Mouse (Mus musculus): Measurements from ENCODE around the gene Bcl11b. TPM values are rescaled to one million over a fixed set of nuclear protein-coding genes. Genes with fewer than 3 reads are reported as not detected.

The Bcl11b gene
- polyA plus RNA-seq, 1 experiment from 2014 or later: 19.5 TPM

DNA sequence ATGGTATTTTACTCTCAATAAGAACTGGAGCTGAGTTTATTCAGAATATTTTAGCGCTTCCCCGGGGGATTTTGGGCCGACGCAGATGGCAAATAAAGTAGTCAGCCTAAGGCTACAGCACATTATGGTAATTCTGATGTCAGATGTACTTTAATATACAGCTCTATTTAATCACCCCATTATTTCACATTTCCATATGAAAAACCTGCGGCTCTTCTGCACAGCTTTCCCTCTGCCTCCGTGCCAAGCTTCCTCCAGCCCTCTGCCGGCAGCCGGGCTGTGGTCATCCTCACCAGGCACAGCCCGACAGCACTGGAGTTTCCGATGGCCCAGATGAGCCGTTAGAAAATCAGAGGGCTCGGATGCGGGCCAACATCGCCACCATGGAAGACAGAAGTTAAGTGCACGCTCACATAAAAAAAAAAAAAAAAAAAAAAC lies 74.9 kb downstream of the Bcl11b start:
- no peaks in the 10 kb centered on the region for H3K36me3 ChIP-seq
- H3K4me1 ChIP-seq: peaks cover 90% of the 10 kb centered on the region
- no peaks in the 10 kb centered on the region for H3K9me3 ChIP-seq
- H3K27ac ChIP-seq (replicated peaks): peak overlapping the region; percentile 78
- no peak overlapping the region for H3K9ac ChIP-seq (replicated peaks)
- no peaks in the 10 kb centered on the region for H3K27me3 ChIP-seq
- ATAC-seq (ENCODE audit: low FRiP score, low read depth): peak; percentile 70
- 49% methylated on average over 15 of the region's 15 CpGs for WGBS
- H3K4me2 ChIP-seq (replicated peaks): peak overlapping the region; percentile 38
- no peak overlapping the region for H3K4me3 ChIP-seq

- ATAC-seq (ENCODE audit: low FRiP score, low read depth): peak; percentile 73
- Histone ChIP-seq H3K9me3 (no peaks in the 10 kb centered on the region), H3K4me3 (no peak overlapping the region), H3K4me1 (peaks cover 85% of the 10 kb centered on the region), H3K27ac (replicated peaks) (peak overlapping the region; percentile 78), H3K27me3 (no peaks in the 10 kb centered on the region), H3K4me2 (replicated peaks) (peak overlapping the region; percentile 38), H3K9ac (replicated peaks) (no peak overlapping the region; the same call in 1 of the 2 replicates), H3K36me3 (no peaks in the 10 kb centered on the region)
- 49% methylated on average over 10 of the region's 10 CpGs for WGBS
Measured at GRCm38 (mm10) chr12:107927961-107928431, 75.4 kb downstream of the Bcl11b start.

DNA sequence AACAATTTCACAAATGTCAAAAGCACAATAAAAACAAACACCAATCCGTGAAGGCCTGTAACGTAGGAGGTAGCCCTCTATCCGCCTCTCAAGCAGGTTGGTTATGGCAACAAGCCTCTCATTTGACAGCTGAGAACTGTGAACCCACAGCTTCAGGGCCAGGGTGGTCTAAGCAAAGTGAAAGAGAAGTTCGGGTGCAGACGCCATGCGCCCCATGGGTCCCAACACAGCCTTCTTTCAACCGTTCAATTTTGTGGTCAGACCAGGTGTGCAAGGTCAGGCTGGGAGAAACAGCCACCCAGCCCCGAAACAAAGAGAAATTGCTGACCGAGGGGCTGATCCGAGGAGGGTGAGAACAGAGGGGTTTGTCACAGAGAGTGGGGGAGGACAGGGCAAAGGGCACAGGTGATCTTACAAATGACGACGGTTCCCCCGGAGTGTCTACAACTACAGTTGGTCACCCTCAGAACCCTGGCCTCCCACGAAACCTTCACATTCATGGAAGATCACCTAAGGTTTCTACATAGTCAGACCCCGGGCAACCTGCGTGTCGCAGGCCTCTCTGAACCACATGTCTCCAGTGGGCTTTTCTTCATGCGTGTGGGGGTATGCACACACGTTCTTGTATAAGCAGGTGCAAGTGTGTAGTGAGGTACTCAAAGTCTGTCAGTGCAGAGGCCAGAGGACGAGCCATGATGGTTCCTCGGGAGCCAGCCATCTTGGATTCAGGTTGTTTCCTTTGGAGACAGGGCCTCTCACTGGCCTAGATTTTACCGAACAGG lies 77.1 kb downstream of the Bcl11b start:
- 93% methylated on average over 22 of the region's 22 CpGs for WGBS

GRCm38 (mm10) chr12:107924696-107925095 lies 78.7 kb downstream of the Bcl11b start:
- Histone ChIP-seq H3K4me2 (replicated peaks) (no peak overlapping the region), H3K4me3 (no peak overlapping the region), H3K4me1 (peaks cover 70% of the 10 kb centered on the region), H3K27ac (replicated peaks) (no peak overlapping the region), H3K9ac (replicated peaks) (no peak overlapping the region), H3K36me3 (no peaks in the 10 kb centered on the region), H3K27me3 (no peaks in the 10 kb centered on the region), H3K9me3 (no peaks in the 10 kb centered on the region)
- ATAC-seq (ENCODE audit: low FRiP score, low read depth): no peak
- 83% methylated on average over 4 of the region's 4 CpGs for WGBS

More for the DNA sequence above, 77.1 kb downstream of the Bcl11b start:
- Histone ChIP-seq H3K27ac (replicated peaks) (no peak overlapping the region), H3K9me3 (no peaks in the 10 kb centered on the region), H3K9ac (replicated peaks) (no peak overlapping the region), H3K36me3 (no peaks in the 10 kb centered on the region), H3K4me2 (replicated peaks) (no peak overlapping the region), H3K4me1 (peaks cover 76% of the 10 kb centered on the region), H3K27me3 (no peaks in the 10 kb centered on the region), H3K4me3 (no peak overlapping the region)
- ATAC-seq (ENCODE audit: low FRiP score, low read depth): no peak

DNA sequence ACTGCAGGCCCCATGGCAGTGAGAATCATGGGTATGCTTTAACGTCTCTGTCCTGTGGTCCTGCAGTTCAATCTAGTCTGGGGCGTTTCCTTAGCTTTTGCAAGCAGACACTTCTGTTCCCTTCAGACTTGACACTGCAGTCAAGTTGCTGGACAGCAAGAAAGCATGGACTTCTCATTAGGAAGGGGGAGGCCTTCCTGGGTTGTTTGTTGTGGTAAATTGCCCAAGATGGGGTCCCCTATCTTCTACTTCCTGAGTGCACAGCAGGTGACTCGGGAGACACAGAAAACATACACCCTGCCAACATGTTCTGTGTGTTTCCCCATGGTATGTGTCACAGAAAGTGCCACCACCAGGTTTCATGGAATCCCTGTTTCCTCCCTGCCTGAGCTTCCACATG lies 79.4 kb downstream of the Bcl11b start:
- H3K9ac ChIP-seq (replicated peaks): no peak overlapping the region
- no peaks in the 10 kb centered on the region for H3K27me3 ChIP-seq
- no peak overlapping the region for H3K4me3 ChIP-seq
- no peaks in the 10 kb centered on the region for H3K9me3 ChIP-seq
- WGBS: 80% methylated on average over 3 of the region's 3 CpGs
- no peak for ATAC-seq (ENCODE audit: low FRiP score, low read depth)
- H3K27ac ChIP-seq (replicated peaks): no peak overlapping the region
- H3K36me3 ChIP-seq: no peaks in the 10 kb centered on the region
- H3K4me2 ChIP-seq (replicated peaks): no peak overlapping the region
- H3K4me1 ChIP-seq: peaks cover 64% of the 10 kb centered on the region

- H3K27me3 ChIP-seq: no peaks in the 10 kb centered on the region
- no peak overlapping the region for H3K9ac ChIP-seq (replicated peaks)
- H3K36me3 ChIP-seq: peaks cover 6% of the 10 kb centered on the region
- no peak for ATAC-seq (ENCODE audit: low FRiP score, low read depth)
- peaks cover 46% of the 10 kb centered on the region for H3K4me1 ChIP-seq
- 89% methylated on average over 7 of the region's 7 CpGs for WGBS
- H3K27ac ChIP-seq (replicated peaks): no peak overlapping the region
- H3K4me2 ChIP-seq (replicated peaks): no peak overlapping the region
- H3K4me3 ChIP-seq: no peak overlapping the region
- peaks cover 1% of the 10 kb centered on the region for H3K9me3 ChIP-seq
Measured at GRCm38 (mm10) chr12:107922180-107922579, 81.2 kb downstream of the Bcl11b start.

- Histone ChIP-seq H3K4me1 (peaks cover 45% of the 10 kb centered on the region), H3K4me2 (replicated peaks) (no peak overlapping the region), H3K27ac (replicated peaks) (no peak overlapping the region), H3K9ac (replicated peaks) (no peak overlapping the region), H3K36me3 (peaks cover 12% of the 10 kb centered on the region), H3K4me3 (no peak overlapping the region), H3K27me3 (no peaks in the 10 kb centered on the region), H3K9me3 (peaks cover 7% of the 10 kb centered on the region)
- ATAC-seq (ENCODE audit: low FRiP score, low read depth): no peak
- WGBS: 92% methylated on average over 7 of the region's 7 CpGs
Measured at GRCm38 (mm10) chr12:107921566-107921965, 81.8 kb downstream of the Bcl11b start.

- no peak overlapping the region for H3K4me2 ChIP-seq (replicated peaks)
- peaks cover 41% of the 10 kb centered on the region for H3K4me1 ChIP-seq
- no peak for ATAC-seq (ENCODE audit: low FRiP score, low read depth)
- H3K27ac ChIP-seq (replicated peaks): 0 out of 2 replicates have a peak overlapping the region, but pooled peaks have one; percentile 39
- H3K36me3 ChIP-seq: peaks cover 16% of the 10 kb centered on the region
- H3K4me3 ChIP-seq: no peak overlapping the region
- no peaks in the 10 kb centered on the region for H3K27me3 ChIP-seq
- H3K9ac ChIP-seq (replicated peaks): no peak overlapping the region
- 63% methylated on average over 6 of the region's 6 CpGs for WGBS
- H3K9me3 ChIP-seq: peaks cover 12% of the 10 kb centered on the region
Measured at GRCm38 (mm10) chr12:107921154-107921553, 82.2 kb downstream of the Bcl11b start.

- 74% methylated on average over 13 of the region's 13 CpGs for WGBS
- no peak overlapping the region for H3K4me3 ChIP-seq
- no peak overlapping the region for H3K4me2 ChIP-seq (replicated peaks)
- H3K27me3 ChIP-seq: no peaks in the 10 kb centered on the region
- no peak overlapping the region for H3K9ac ChIP-seq (replicated peaks)
- no peak for ATAC-seq (ENCODE audit: low FRiP score, low read depth)
- H3K9me3 ChIP-seq: peaks cover 16% of the 10 kb centered on the region
- peaks cover 20% of the 10 kb centered on the region for H3K36me3 ChIP-seq
- peaks cover 38% of the 10 kb centered on the region for H3K4me1 ChIP-seq
- 0 out of 2 replicates have a peak overlapping the region, but pooled peaks have one; percentile 39 for H3K27ac ChIP-seq (replicated peaks)
Measured at GRCm38 (mm10) chr12:107920716-107921115, 82.7 kb downstream of the Bcl11b start.

- Histone ChIP-seq H3K9me3 (peaks cover 22% of the 10 kb centered on the region), H3K36me3 (peaks cover 27% of the 10 kb centered on the region), H3K4me2 (replicated peaks) (no peak overlapping the region), H3K4me1 (peaks cover 32% of the 10 kb centered on the region), H3K27me3 (no peaks in the 10 kb centered on the region), H3K27ac (replicated peaks) (no peak overlapping the region), H3K9ac (replicated peaks) (no peak overlapping the region), H3K4me3 (no peak overlapping the region)
- 97% methylated on average over 2 of the region's 2 CpGs for WGBS
- no peak for ATAC-seq (ENCODE audit: low FRiP score, low read depth)
Measured at GRCm38 (mm10) chr12:107920076-107920475, 83.3 kb downstream of the Bcl11b start.

DNA sequence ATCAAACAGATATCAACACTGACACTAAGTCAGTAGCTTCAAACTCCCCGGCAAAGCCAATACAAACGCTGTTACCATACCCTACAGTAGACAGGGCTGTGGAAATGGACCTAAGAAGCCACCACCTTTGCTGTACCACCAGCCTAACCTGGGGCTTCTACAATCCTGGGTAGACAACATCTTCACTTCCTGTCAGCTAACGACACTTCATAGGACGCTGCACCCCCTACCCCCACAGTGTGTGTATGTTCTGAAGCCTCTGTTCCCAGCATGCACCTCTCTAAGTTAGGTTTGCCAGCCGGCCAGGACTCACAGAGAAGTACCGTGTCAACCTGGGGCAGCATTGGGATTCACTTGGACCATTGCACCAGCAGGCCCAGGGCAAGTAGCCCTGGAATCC lies 84.6 kb downstream of the Bcl11b start:
- H3K4me2 ChIP-seq (replicated peaks): no peak overlapping the region
- WGBS: 90% methylated on average over 6 of the region's 6 CpGs
- H3K9ac ChIP-seq (replicated peaks): no peak overlapping the region
- H3K4me3 ChIP-seq: no peak overlapping the region
- ATAC-seq (ENCODE audit: low FRiP score, low read depth): no peak
- H3K9me3 ChIP-seq: peaks cover 22% of the 10 kb centered on the region
- no peaks in the 10 kb centered on the region for H3K27me3 ChIP-seq
- H3K27ac ChIP-seq (replicated peaks): no peak overlapping the region
- peaks cover 27% of the 10 kb centered on the region for H3K36me3 ChIP-seq
- H3K4me1 ChIP-seq: peaks cover 20% of the 10 kb centered on the region

DNA sequence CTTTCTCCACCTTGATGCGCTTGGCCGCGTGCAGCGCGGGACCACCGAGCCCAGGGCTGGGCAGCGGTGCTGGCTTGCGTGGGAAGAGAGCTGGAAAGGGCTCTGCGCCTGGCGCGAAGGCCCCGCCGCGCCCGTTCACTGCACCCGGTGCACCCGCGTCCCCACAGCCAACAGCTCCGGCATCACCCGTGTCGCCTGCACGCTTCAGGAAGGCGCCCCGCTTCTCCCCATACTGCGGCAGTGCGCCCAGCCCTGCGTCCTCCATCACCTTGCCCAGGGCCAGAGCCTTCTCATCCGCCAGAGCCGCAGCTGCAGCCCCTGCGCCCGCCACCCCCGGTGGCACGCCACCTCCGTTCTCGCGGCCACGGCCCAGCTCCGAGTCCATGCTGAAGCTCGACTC lies 87.4 kb downstream of the Bcl11b start:
- 95% methylated on average over 36 of the region's 39 CpGs for WGBS

More for the DNA sequence above, 87.4 kb downstream of the Bcl11b start:
- peaks cover 27% of the 10 kb centered on the region for H3K36me3 ChIP-seq
- H3K4me3 ChIP-seq: no peak overlapping the region
- no peak overlapping the region for H3K4me2 ChIP-seq (replicated peaks)
- H3K9ac ChIP-seq (replicated peaks): no peak overlapping the region
- H3K4me1 ChIP-seq: peaks cover 9% of the 10 kb centered on the region
- H3K27me3 ChIP-seq: no peaks in the 10 kb centered on the region
- H3K27ac ChIP-seq (replicated peaks): no peak overlapping the region
- no peak for ATAC-seq (ENCODE audit: low FRiP score, low read depth)
- H3K9me3 ChIP-seq: peaks cover 22% of the 10 kb centered on the region

Data from midbrain, embryonic 12.5 days (tissue).